Mouse (Mus musculus) limb, embryonic 12.5 days (tissue): ENCODE data around the gene 4930595M18Rik. TPM values are rescaled to one million over a fixed set of nuclear protein-coding genes. Genes with fewer than 3 reads are reported as not detected.

Experiments used
- ATAC-seq: fragments of 200-750 bp; cut with Nextera tagmentation; 2 replicates; pipeline ENCODE4 v1.8.0; 2017; ENCODE audit warnings: low read depth, moderate TSS enrichment; ENCODE audit not compliant: insufficient number of reproducible peaks, insufficient read depth, low FRiP score, low TSS enrichment
- H3K27ac ChIP-seq: fragments of 300-500 bp; sonication (generic); 2 replicates; pipeline ENCODE4 v1.5.1; 2016; ENCODE audit warnings: mild to moderate bottlenecking, moderate library complexity
- H3K27me3 ChIP-seq: fragments of 300-500 bp; sonication (generic); 2 replicates; pipeline ENCODE4 v1.6.1; 2016; ENCODE audit warnings: mild to moderate bottlenecking, moderate library complexity
- H3K36me3 ChIP-seq: fragments of 300-500 bp; sonication (generic); 2 replicates; pipeline ENCODE4 v1.6.1; 2016; ENCODE audit warnings: mild to moderate bottlenecking, moderate library complexity
- H3K4me1 ChIP-seq: fragments of 300-500 bp; sonication (generic); replicated peaks from 2 replicates; pipeline ENCODE4 v1.6.1; 2016
- H3K4me2 ChIP-seq: fragments of 300-500 bp; sonication (generic); 2 replicates; pipeline ENCODE4 v1.6.1; 2016; ENCODE audit warnings: mild to moderate bottlenecking, moderate library complexity
- H3K4me3 ChIP-seq: fragments of 300-500 bp; sonication (generic); replicated peaks from 2 replicates; pipeline ENCODE4 v1.5.1; 2016; ENCODE audit warnings: mild to moderate bottlenecking
- H3K9ac ChIP-seq: fragments of 300-500 bp; sonication (generic); replicated peaks from 2 replicates; pipeline ENCODE4 v1.6.1; 2016; ENCODE audit warnings: mild to moderate bottlenecking, moderate library complexity
- H3K9me3 ChIP-seq: fragments of 300-500 bp; sonication (generic); 2 replicates; pipeline ENCODE4 v1.6.1; 2016; ENCODE audit warnings: mild to moderate bottlenecking, moderate library complexity
- WGBS: fragments of 180-500 bp; shearing (Covaris S2); methylation state at CpG from one replicate; pipeline ENCODE4 v1.1.7; 2016; 5-methylcytosine and 5-hydroxymethylcytosine counted together
- polyA plus RNA-seq: library from polyadenylated mRNA; unstranded; fragments of >200 nt; fragmentation: Nextera tagmentation; extraction: Ambion mirVana; gene quantifications from 2 replicates; pipeline ENCODE4 v1.2.1, GENCODE M21; 2016

The 4930595M18Rik gene
- not detected in 2 replicates for polyA plus RNA-seq

DNA sequence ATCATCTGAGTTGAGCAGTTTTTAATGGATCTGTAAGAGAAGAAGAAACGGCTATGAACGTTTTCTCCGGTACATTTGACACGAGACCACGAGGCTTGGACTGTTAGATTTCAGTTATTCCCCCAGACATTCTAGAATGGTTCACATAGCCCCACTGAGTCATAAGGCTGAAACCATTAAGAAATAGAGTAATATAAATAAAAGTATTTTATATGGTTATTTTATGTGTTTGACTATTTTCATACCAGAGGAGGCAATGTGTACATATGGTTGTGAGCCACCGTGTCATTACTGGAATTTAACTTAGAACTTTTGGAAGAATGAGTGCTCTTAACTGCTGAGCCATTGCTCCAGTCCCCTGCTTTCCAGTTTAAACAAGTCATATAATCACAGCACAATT, at the start of gene 4930595M18Rik:
Gene 4930595M18Rik, minus strand, starts transcription at position 101 of the 400 bp plus-strand sequence.
- no peaks in the 10 kb centered on the region for H3K27me3 ChIP-seq
- WGBS: 90% methylated on average over 6 of the region's 6 CpGs
- no peaks in the 10 kb centered on the region for H3K9me3 ChIP-seq
- H3K4me1 ChIP-seq: no peaks in the 10 kb centered on the region
- no peak within 1 kb of the TSS for H3K27ac ChIP-seq
- H3K4me3 ChIP-seq: no peak within 1 kb of the TSS
- ATAC-seq: no peak
- H3K36me3 ChIP-seq: no peaks in the 10 kb centered on the region
- no peak within 1 kb of the TSS for H3K4me2 ChIP-seq
- no peak within 1 kb of the TSS for H3K9ac ChIP-seq

DNA sequence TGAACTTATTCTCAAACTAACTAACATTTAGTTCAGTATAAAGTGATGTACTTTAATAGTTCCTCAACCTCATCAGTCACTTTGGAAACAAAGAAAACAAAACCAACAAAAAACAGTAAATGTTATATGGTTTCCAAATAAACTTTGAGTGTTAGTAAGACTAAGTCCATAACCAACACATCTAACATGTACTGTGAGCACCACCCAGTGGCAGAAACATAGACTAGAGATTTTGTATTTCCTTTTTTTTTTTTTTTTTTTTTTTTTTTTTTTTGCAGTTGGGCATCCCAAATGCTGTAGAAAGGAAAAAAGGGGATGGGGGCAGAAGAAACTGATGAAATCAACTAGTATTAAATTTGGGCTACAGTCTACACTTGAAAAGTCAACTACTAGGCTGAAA, 14.6 kb upstream of the 4930595M18Rik start:
- no peak overlapping the region for H3K27ac ChIP-seq
- H3K9me3 ChIP-seq: no peaks in the 10 kb centered on the region
- H3K9ac ChIP-seq: no peak overlapping the region
- H3K36me3 ChIP-seq: no peaks in the 10 kb centered on the region
- no peaks in the 10 kb centered on the region for H3K4me1 ChIP-seq
- no peak overlapping the region for H3K4me2 ChIP-seq
- no peak overlapping the region for H3K4me3 ChIP-seq
- H3K27me3 ChIP-seq: no peaks in the 10 kb centered on the region
- ATAC-seq: no peak
